14 mouse cellular contexts compared by ENCODE assay signal in the genomic region with DNA sequence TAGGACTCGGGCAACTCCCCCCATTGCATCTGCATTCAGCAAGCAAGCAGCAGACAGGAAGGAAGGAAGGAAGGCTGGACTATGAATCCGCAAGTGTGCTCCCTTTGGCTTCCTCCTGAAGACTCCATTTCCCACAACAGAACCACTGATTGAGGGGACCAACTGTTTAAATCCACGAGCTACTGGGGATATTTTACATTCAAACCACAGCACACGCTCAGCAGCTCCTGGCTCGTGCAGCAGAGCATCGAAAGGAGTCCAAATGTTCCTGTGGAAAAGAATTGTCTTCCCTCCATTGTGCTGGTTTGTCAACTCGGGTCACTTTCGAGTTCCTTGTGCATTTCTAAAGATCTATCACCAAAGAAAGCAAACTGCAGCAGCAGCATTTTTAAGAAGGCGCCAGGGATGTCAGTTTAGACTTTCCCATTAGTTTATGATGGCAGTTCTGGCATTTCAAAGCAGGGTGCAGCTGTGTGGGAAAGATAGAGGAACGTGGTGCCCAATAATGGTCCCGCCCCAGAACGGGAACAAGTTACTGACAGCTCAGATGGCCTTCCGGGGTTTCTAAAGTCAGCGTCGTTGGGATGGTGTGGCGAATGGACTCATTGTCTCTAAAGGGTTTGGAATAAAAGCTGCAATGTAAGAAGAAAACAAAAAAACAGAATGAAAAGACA. TPM values are rescaled to one million over a fixed set of nuclear protein-coding genes. Genes with fewer than 3 reads are reported as not detected.
DNase-seq lines count a peak whose midpoint lies in the region; ATAC-seq and TF ChIP-seq lines count a peak whose summit lies in the region.
"Had no signal": no experiment of that assay in that cellular context is flagged by ENCODE, and none has a peak within 500 bp of the region (broad histone marks: within the 10 kb centered on the region; RNA-seq: fewer than 3 reads in every experiment).

No protein-coding gene starts in this region.

- H3K4me2 ChIP-seq in midbrain, embryonic 14.5 days (ENCODE audit: low read length): no peak overlapping the region
- H3K4me2 ChIP-seq in midbrain, embryonic 16.5 days (ENCODE audit: low read length): no peak overlapping the region
- no peak overlapping the region for H3K4me2 ChIP-seq in hindbrain, embryonic 12.5 days (replicated peaks)
- H3K4me2 ChIP-seq in neural tube, embryonic 13.5 days: no peak overlapping the region
- H3K4me2 ChIP-seq: heart, embryonic 15.5 days; liver, embryonic 15.5 days had no signal

- no peaks in the 10 kb centered on the region for H3K9me3 ChIP-seq in midbrain, embryonic 14.5 days (ENCODE audit: control insufficient read depth, low read length)
- no peaks in the 10 kb centered on the region for H3K9me3 ChIP-seq in midbrain, embryonic 16.5 days (replicated peaks; ENCODE audit: control insufficient read depth, low read length, poor library complexity, severe bottlenecking)
- no peaks in the 10 kb centered on the region for H3K9me3 ChIP-seq in hindbrain, embryonic 12.5 days (replicated peaks)
- H3K9me3 ChIP-seq in neural tube, embryonic 13.5 days: no peaks in the 10 kb centered on the region
- H3K9me3 ChIP-seq: heart, embryonic 15.5 days; liver, embryonic 15.5 days had no signal

- H3K27ac ChIP-seq in midbrain, embryonic 14.5 days (replicated peaks; ENCODE audit: low read depth, low read length): 0 out of 2 replicates have a peak overlapping the region, but pooled peaks have one; percentile 20
- H3K27ac ChIP-seq in midbrain, embryonic 16.5 days (ENCODE audit: low read length): no peak overlapping the region; the same call in 1 of the 2 replicates
- peak overlapping the region; percentile 45; the same call in 1 of the 2 replicates for H3K27ac ChIP-seq in hindbrain, embryonic 12.5 days
- H3K27ac ChIP-seq in neural tube, embryonic 13.5 days (replicated peaks): peak overlapping the region; percentile 55
- H3K27ac ChIP-seq in thymus, adult 2 months (ENCODE audit: control insufficient read depth, insufficient read depth, low read length): no peak overlapping the region
- H3K27ac ChIP-seq: heart, embryonic 15.5 days; liver, embryonic 15.5 days had no signal

- no peak overlapping the region for H3K4me3 ChIP-seq in midbrain, embryonic 14.5 days (replicated peaks; ENCODE audit: low read depth, low read length)
- H3K4me3 ChIP-seq in midbrain, embryonic 16.5 days (ENCODE audit: low read depth, low read length): no peak overlapping the region
- H3K4me3 ChIP-seq in hindbrain, embryonic 12.5 days: no peak overlapping the region
- no peak overlapping the region for H3K4me3 ChIP-seq in neural tube, embryonic 13.5 days
- no peak overlapping the region for H3K4me3 ChIP-seq in thymus, adult 2 months (ENCODE audit: control insufficient read depth, insufficient read depth, low read length)
- H3K4me3 ChIP-seq: heart, embryonic 15.5 days; liver, embryonic 15.5 days; megakaryocyte, embryonic 14.5 days had no signal

- H3K4me1 ChIP-seq in midbrain, embryonic 14.5 days (ENCODE audit: control insufficient read depth, insufficient read depth, low read length): peaks cover 6% of the 10 kb centered on the region; the same call in 1 of the 2 replicates
- H3K4me1 ChIP-seq in midbrain, embryonic 16.5 days (ENCODE audit: control insufficient read depth, insufficient read depth, low read length): no peaks in the 10 kb centered on the region
- H3K4me1 ChIP-seq in hindbrain, embryonic 12.5 days: 0 out of 2 replicates have a peak, but pooled peaks cover 9% of the 10 kb centered on the region
- peaks cover 4% of the 10 kb centered on the region; the same call in 1 of the 2 replicates for H3K4me1 ChIP-seq in neural tube, embryonic 13.5 days (replicated peaks)
- no peaks in the 10 kb centered on the region for H3K4me1 ChIP-seq in thymus, adult 2 months (replicated peaks; ENCODE audit: control insufficient read depth, insufficient read depth, low read length)
- H3K4me1 ChIP-seq: heart, embryonic 15.5 days; liver, embryonic 15.5 days; megakaryocyte, embryonic 14.5 days had no signal

- peak; percentile 20 for DNase-seq in midbrain, embryonic 14.5 days
- peak; percentile 7 for DNase-seq in cerebellum, adult 9-10 months
- DNase-seq in thymus, adult 2 months: no peak
- DNase-seq in lung, postnatal 14 days: no peak
- DNase-seq: adrenal gland, postnatal 36 days; gastrocnemius, postnatal 14 days; kidney, adult 11 months had no signal

- H3K9ac ChIP-seq in midbrain, embryonic 14.5 days (replicated peaks; ENCODE audit: low read length): no peak overlapping the region
- no peak overlapping the region for H3K9ac ChIP-seq in midbrain, embryonic 16.5 days (ENCODE audit: low read depth, low read length)
- H3K9ac ChIP-seq in hindbrain, embryonic 12.5 days: no peak overlapping the region
- no peak overlapping the region for H3K9ac ChIP-seq in neural tube, embryonic 13.5 days
- H3K9ac ChIP-seq: heart, embryonic 15.5 days; liver, embryonic 15.5 days had no signal

- H3K27me3 ChIP-seq in midbrain, embryonic 14.5 days (ENCODE audit: control insufficient read depth, insufficient read depth, low read length): no peaks in the 10 kb centered on the region
- no peaks in the 10 kb centered on the region for H3K27me3 ChIP-seq in midbrain, embryonic 16.5 days (ENCODE audit: control insufficient read depth, insufficient read depth, low read depth, low read length)
- no peaks in the 10 kb centered on the region for H3K27me3 ChIP-seq in hindbrain, embryonic 12.5 days
- H3K27me3 ChIP-seq in neural tube, embryonic 13.5 days: no peaks in the 10 kb centered on the region
- no peaks in the 10 kb centered on the region for H3K27me3 ChIP-seq in thymus, adult 2 months (ENCODE audit: control insufficient read depth, insufficient read depth, low read length)
- H3K27me3 ChIP-seq: heart, embryonic 15.5 days; liver, embryonic 15.5 days; megakaryocyte, embryonic 14.5 days had no signal

- H3K36me3 ChIP-seq in midbrain, embryonic 14.5 days (ENCODE audit: control insufficient read depth, insufficient read depth, low read length): no peaks in the 10 kb centered on the region
- H3K36me3 ChIP-seq in midbrain, embryonic 16.5 days (ENCODE audit: control insufficient read depth, insufficient read depth, low read length): no peaks in the 10 kb centered on the region
- no peaks in the 10 kb centered on the region for H3K36me3 ChIP-seq in hindbrain, embryonic 12.5 days
- no peaks in the 10 kb centered on the region for H3K36me3 ChIP-seq in neural tube, embryonic 13.5 days
- H3K36me3 ChIP-seq in thymus, adult 2 months (ENCODE audit: control insufficient read depth, insufficient read depth, low read length): no peaks in the 10 kb centered on the region
- H3K36me3 ChIP-seq: heart, embryonic 15.5 days; liver, embryonic 15.5 days had no signal

- TF ChIP-seq CTCF in thymus, adult 2 months (IDR thresholded peaks at IDR 0.05; ENCODE audit: borderline replicate concordance, control insufficient read depth, extremely low read depth, insufficient read depth, low read length, poor library complexity): no peak

- WGBS in midbrain, embryonic 14.5 days: 66% methylated on average over 16 of the region's 16 CpGs
- 70% methylated on average over 16 of the region's 16 CpGs for WGBS in midbrain, embryonic 16.5 days
- 53% methylated on average over 16 of the region's 16 CpGs for WGBS in hindbrain, embryonic 12.5 days
- WGBS in neural tube, embryonic 13.5 days: 37% methylated on average over 16 of the region's 16 CpGs
- 45% methylated on average over 16 of the region's 16 CpGs for WGBS in thymus, adult 2 months

- no peak for TF ChIP-seq POLR2A in thymus, adult 2 months (IDR thresholded peaks at IDR 0.05; ENCODE audit: control insufficient read depth, extremely low read depth, insufficient read depth, low read length, poor library complexity)

- ATAC-seq in midbrain, embryonic 14.5 days (ENCODE audit: low FRiP score, low TSS enrichment): no peak
- ATAC-seq in midbrain, embryonic 16.5 days: no peak
- no peak for ATAC-seq in hindbrain, embryonic 12.5 days (ENCODE audit: low FRiP score)
- 0 out of 2 replicates have a peak, but pooled peaks have one; percentile 53 for ATAC-seq in neural tube, embryonic 13.5 days (ENCODE audit: low read depth)

RNA-seq across cellular contexts. Expression of a gene that starts 36.8 kb away (rescaled TPM):
- polyA plus RNA-seq in midbrain, embryonic 14.5 days (2014; fragmentation: Nextera tagmentation; extraction: Ambion mirVana): not detected in 2 replicates
- polyA plus RNA-seq in midbrain, embryonic 16.5 days (2015; fragmentation: Nextera tagmentation; extraction: Ambion mirVana): not detected in 2 replicates
- not detected in 2 replicates for polyA plus RNA-seq in hindbrain, embryonic 12.5 days (2016; fragmentation: Nextera tagmentation; extraction: Ambion mirVana)
- polyA plus RNA-seq in neural tube, embryonic 13.5 days (2015; fragmentation: Nextera tagmentation; extraction: Ambion mirVana): not detected in 2 replicates
- polyA plus RNA-seq in thymus, adult 2 months (2012; rRNA removed): 0.05 TPM in 1 of 2 replicates, not detected in the other
- polyA plus RNA-seq: cortical plate, adult 2 months; heart, embryonic 15.5 days; liver, embryonic 15.5 days had no signal

Comparison
In these comparisons a context has a peak if more than half of its experiments do, and no peak if none do; other contexts are left out.
1. H3K27ac ChIP-seq: peak in midbrain, embryonic 14.5 days (single experiment), hindbrain, embryonic 12.5 days (single experiment) and neural tube, embryonic 13.5 days (single experiment); none in midbrain, embryonic 16.5 days (single experiment) and thymus, adult 2 months (single experiment).
2. DNase-seq: peak in midbrain, embryonic 14.5 days (single experiment) and cerebellum, adult 9-10 months (single experiment); none in thymus, adult 2 months (single experiment) and lung, postnatal 14 days (single experiment).